Mouse (Mus musculus): ENCODE results near the gene Il2rb. TPM values are rescaled to one million over a fixed set of nuclear protein-coding genes. Genes with fewer than 3 reads are reported as not detected.

The Il2rb gene
- polyA plus RNA-seq, 1 experiment from 2014 or later, result 2.1 TPM

GRCm38 (mm10) chr15:78513019-78513418, 17.9 kb upstream of the Il2rb start:
- H3K36me3 ChIP-seq (replicated peaks; ENCODE audit: insufficient read depth, low read length), result no peaks in the 10 kb centered on the region
- H3K9me3 ChIP-seq (ENCODE audit: low read length), result no peaks in the 10 kb centered on the region
- DNase-seq (peak; percentile 34), ATAC-seq (peak; percentile 74)
- peak overlapping the region; percentile 30 for H3K27ac ChIP-seq (ENCODE audit: low read depth)
- no peak overlapping the region for H3K9ac ChIP-seq (replicated peaks)
- H3K4me2 ChIP-seq (ENCODE audit: low read depth, low read length), result no peak overlapping the region
- whole genome bisulfite sequencing (ENCODE audit: insufficient replicate concordance), result 65% methylated on average over 14 of the region's 14 CpGs
- peaks cover 24% of the 10 kb centered on the region for H3K4me1 ChIP-seq (ENCODE audit: insufficient read depth)
- H3K4me3 ChIP-seq (ENCODE audit: low read depth, low read length), result no peak overlapping the region
- H3K27me3 ChIP-seq (ENCODE audit: insufficient read depth, low read length), result no peaks in the 10 kb centered on the region
- TF ChIP-seq CTCF (IDR thresholded peaks at IDR 0.05; ENCODE audit: low read depth) (no peak), EP300 (IDR thresholded peaks at IDR 0.05; ENCODE audit: low read depth) (no peak)

GRCm38 (mm10) chr15:78511951-78512350, 16.9 kb upstream of the Il2rb start:
- peaks cover 24% of the 10 kb centered on the region for H3K4me1 ChIP-seq (ENCODE audit: insufficient read depth)
- WGBS (ENCODE audit: insufficient replicate concordance), result 47% methylated on average over 7 of the region's 7 CpGs

DNA sequence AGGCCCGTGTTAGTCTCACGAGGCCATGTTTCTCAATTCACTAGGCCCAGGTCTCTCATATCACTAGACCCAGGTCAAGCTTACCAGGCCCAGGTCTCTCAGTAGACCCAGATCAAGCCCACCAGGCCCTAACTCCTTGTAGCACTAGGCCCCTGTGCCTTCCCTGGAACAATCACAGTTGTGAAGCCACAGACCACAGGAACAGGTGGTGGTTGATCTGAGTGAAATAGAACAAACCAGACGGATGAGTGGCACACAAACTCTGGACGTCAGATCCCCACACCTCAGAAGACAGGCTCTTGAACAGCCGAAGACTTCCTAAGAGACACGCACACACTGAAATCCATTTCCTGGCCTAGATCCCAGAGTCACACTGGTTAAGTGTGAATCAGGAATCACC, 15.7 kb upstream of the Il2rb start:
- Histone ChIP-seq H3K9me3 (ENCODE audit: low read length) (no peaks in the 10 kb centered on the region), H3K4me1 (ENCODE audit: insufficient read depth) (peaks cover 24% of the 10 kb centered on the region), H3K4me2 (ENCODE audit: low read depth, low read length) (no peak overlapping the region), H3K9ac (replicated peaks) (no peak overlapping the region), H3K27me3 (ENCODE audit: insufficient read depth, low read length) (no peaks in the 10 kb centered on the region), H3K36me3 (replicated peaks; ENCODE audit: insufficient read depth, low read length) (no peaks in the 10 kb centered on the region), H3K4me3 (ENCODE audit: low read depth, low read length) (no peak overlapping the region), H3K27ac (ENCODE audit: low read depth) (peak overlapping the region; percentile 29; the same call in 1 of the 2 replicates)
- ATAC-seq (no peak), DNase-seq (no peak)
- WGBS (ENCODE audit: insufficient replicate concordance), result 64% methylated on average over 6 of the region's 6 CpGs
- TF ChIP-seq EP300 (IDR thresholded peaks at IDR 0.05; ENCODE audit: low read depth) (no peak), CTCF (IDR thresholded peaks at IDR 0.05; ENCODE audit: low read depth) (no peak)

More at GRCm38 (mm10) chr15:78511951-78512350, 16.9 kb upstream of the Il2rb start:
- Histone ChIP-seq H3K4me3 (ENCODE audit: low read depth, low read length) (no peak overlapping the region), H3K9ac (replicated peaks) (no peak overlapping the region), H3K27me3 (ENCODE audit: insufficient read depth, low read length) (no peaks in the 10 kb centered on the region), H3K4me2 (ENCODE audit: low read depth, low read length) (no peak overlapping the region), H3K36me3 (replicated peaks; ENCODE audit: insufficient read depth, low read length) (no peaks in the 10 kb centered on the region), H3K9me3 (ENCODE audit: low read length) (no peaks in the 10 kb centered on the region), H3K27ac (ENCODE audit: low read depth) (peak overlapping the region; percentile 30)
- ATAC-seq (no peak), DNase-seq (no peak)
- TF ChIP-seq EP300 (IDR thresholded peaks at IDR 0.05; ENCODE audit: low read depth) (no peak), CTCF (IDR thresholded peaks at IDR 0.05; ENCODE audit: low read depth) (no peak)

- ATAC-seq, result no peak
- no peaks in the 10 kb centered on the region for H3K9me3 ChIP-seq (ENCODE audit: low read length)
- H3K4me3 ChIP-seq (ENCODE audit: low read depth, low read length), result no peak overlapping the region
- peaks cover 24% of the 10 kb centered on the region for H3K4me1 ChIP-seq (ENCODE audit: insufficient read depth)
- no peaks in the 10 kb centered on the region for H3K27me3 ChIP-seq (ENCODE audit: insufficient read depth, low read length)
- peak; percentile 28 for DNase-seq
- no peak overlapping the region for H3K27ac ChIP-seq (ENCODE audit: low read depth)
- H3K4me2 ChIP-seq (ENCODE audit: low read depth, low read length), result no peak overlapping the region
- no peak overlapping the region for H3K9ac ChIP-seq (replicated peaks)
- no peak for TF ChIP-seq EP300 (IDR thresholded peaks at IDR 0.05; ENCODE audit: low read depth)
- TF ChIP-seq CTCF (IDR thresholded peaks at IDR 0.05; ENCODE audit: low read depth), result no peak
- WGBS (ENCODE audit: insufficient replicate concordance), result 45% methylated on average over 8 of the region's 8 CpGs
- H3K36me3 ChIP-seq (replicated peaks; ENCODE audit: insufficient read depth, low read length), result no peaks in the 10 kb centered on the region
Measured at GRCm38 (mm10) chr15:78510121-78510576, 15.1 kb upstream of the Il2rb start.

GRCm38 (mm10) chr15:78509297-78509899, 14.3 kb upstream of the Il2rb start:
- Histone ChIP-seq H3K9me3 (ENCODE audit: low read length) (no peaks in the 10 kb centered on the region), H3K4me3 (ENCODE audit: low read depth, low read length) (no peak overlapping the region), H3K36me3 (replicated peaks; ENCODE audit: insufficient read depth, low read length) (no peaks in the 10 kb centered on the region), H3K9ac (replicated peaks) (no peak overlapping the region), H3K4me2 (ENCODE audit: low read depth, low read length) (no peak overlapping the region), H3K4me1 (ENCODE audit: insufficient read depth) (peaks cover 23% of the 10 kb centered on the region), H3K27ac (ENCODE audit: low read depth) (no peak overlapping the region), H3K27me3 (ENCODE audit: insufficient read depth, low read length) (no peaks in the 10 kb centered on the region)
- no peak for ATAC-seq
- no peak for DNase-seq
- 58% methylated on average over 12 of the region's 12 CpGs for WGBS (ENCODE audit: insufficient replicate concordance)
- TF ChIP-seq CTCF (IDR thresholded peaks at IDR 0.05; ENCODE audit: low read depth) (no peak), EP300 (IDR thresholded peaks at IDR 0.05; ENCODE audit: low read depth) (no peak)

DNA sequence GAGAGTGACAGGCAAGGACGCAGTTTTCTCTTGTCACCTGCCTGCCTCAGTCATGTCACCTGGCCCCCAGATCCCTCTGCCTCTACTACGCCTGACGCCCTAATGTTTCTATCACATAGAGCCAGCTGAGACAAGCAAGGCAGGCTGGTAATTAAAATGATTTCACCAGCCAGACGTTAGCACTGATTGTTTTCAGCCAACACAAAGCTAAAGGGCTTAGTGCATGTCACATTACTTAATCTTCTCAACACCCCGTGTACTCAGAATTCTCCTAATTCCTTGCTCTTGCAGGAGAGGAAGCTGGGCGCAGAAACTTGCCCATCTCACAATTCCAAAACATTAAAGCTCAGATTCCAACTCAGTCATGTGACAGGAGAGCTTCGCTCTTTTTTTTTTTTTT, 13.4 kb upstream of the Il2rb start:
- no peak overlapping the region for H3K4me3 ChIP-seq (ENCODE audit: low read depth, low read length)
- no peak for TF ChIP-seq CTCF (IDR thresholded peaks at IDR 0.05; ENCODE audit: low read depth)
- no peak for TF ChIP-seq EP300 (IDR thresholded peaks at IDR 0.05; ENCODE audit: low read depth)
- H3K9ac ChIP-seq (replicated peaks), result no peak overlapping the region
- WGBS (ENCODE audit: insufficient replicate concordance), result 79% methylated on average over 7 of the region's 7 CpGs
- H3K4me2 ChIP-seq (ENCODE audit: low read depth, low read length), result no peak overlapping the region
- H3K9me3 ChIP-seq (ENCODE audit: low read length), result peaks cover 3% of the 10 kb centered on the region; the same call in 1 of the 2 replicates
- peaks cover 21% of the 10 kb centered on the region for H3K4me1 ChIP-seq (ENCODE audit: insufficient read depth)
- H3K27me3 ChIP-seq (ENCODE audit: insufficient read depth, low read length), result no peaks in the 10 kb centered on the region
- no peak for DNase-seq
- H3K27ac ChIP-seq (ENCODE audit: low read depth), result no peak overlapping the region
- no peak for ATAC-seq
- no peaks in the 10 kb centered on the region for H3K36me3 ChIP-seq (replicated peaks; ENCODE audit: insufficient read depth, low read length)

Measured in liver, postnatal 0 days (tissue).